Mouse (Mus musculus): ENCODE results near the gene Aldh1l1. TPM values are rescaled to one million over a fixed set of nuclear protein-coding genes. Genes with fewer than 3 reads are reported as not detected.

The Aldh1l1 gene
- total and polyA plus RNA-seq, 3 experiments, result 0.05 TPM; not detected in 2

DNA sequence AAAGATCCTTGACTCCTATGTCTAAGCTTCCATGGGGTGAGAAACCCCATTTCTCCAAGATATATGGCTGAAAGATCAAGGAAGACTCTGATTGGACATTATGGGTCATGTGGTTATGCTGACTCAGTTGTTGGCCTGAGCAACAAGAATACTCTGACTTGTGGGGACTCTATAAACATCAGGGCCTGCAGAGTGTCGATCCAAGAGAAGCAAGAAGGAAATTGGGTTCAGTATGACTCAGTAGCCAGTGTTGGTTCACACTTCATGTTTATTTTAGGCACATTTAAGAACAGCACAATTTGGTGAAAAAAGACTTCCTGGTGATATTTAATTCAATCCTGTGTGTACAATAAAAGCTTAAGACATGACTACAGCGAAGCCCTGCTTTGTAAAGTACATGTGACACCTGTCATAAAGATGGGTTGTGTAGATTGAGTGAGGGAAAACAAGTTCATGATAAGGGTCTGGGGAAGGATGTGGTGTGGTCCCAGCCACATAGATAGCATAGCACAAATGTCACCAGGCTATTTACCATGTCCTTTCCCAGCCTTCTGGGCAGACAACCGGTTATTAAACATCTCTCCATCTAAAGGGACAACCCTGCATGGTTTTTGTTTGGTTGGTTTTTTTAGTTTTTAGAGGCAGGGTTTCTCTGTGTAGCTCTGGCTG, 74.3 kb downstream of the Aldh1l1 start:
- Histone ChIP-seq H3K4me3 (ENCODE audit: low read depth, low read length) (no peak overlapping the region), H3K27me3 (ENCODE audit: insufficient read depth, low read length) (peaks cover 24% of the 10 kb centered on the region), H3K36me3 (replicated peaks) (no peaks in the 10 kb centered on the region), H3K9me3 (replicated peaks) (no peaks in the 10 kb centered on the region), H3K4me1 (ENCODE audit: insufficient read depth, low read depth, low read length) (no peaks in the 10 kb centered on the region)
- no peak for TF ChIP-seq GATA2 (IDR thresholded peaks at IDR 0.05; ENCODE audit: borderline replicate concordance, low read depth, low read length)
- TF ChIP-seq GATA1 (IDR thresholded peaks at IDR 0.05; ENCODE audit: borderline replicate concordance, low read length), result no peak
- no peak for TF ChIP-seq CTCF (IDR thresholded peaks at IDR 0.05; ENCODE audit: low read depth, low read length)
- TF ChIP-seq POLR2AphosphoS5 (IDR thresholded peaks at IDR 0.05; ENCODE audit: insufficient replicate concordance, low read depth, low read length), result no peak
- no peak for TF ChIP-seq TAL1 (conservative IDR thresholded peaks at IDR 0.05; ENCODE audit: low read depth, low read length)
- no peak for ATAC-seq (ENCODE audit: extremely low read depth, insufficient number of reproducible peaks, low FRiP score, poor library complexity, severe bottlenecking)
- no peak for DNase-seq (ENCODE audit: low spot score)

DNA sequence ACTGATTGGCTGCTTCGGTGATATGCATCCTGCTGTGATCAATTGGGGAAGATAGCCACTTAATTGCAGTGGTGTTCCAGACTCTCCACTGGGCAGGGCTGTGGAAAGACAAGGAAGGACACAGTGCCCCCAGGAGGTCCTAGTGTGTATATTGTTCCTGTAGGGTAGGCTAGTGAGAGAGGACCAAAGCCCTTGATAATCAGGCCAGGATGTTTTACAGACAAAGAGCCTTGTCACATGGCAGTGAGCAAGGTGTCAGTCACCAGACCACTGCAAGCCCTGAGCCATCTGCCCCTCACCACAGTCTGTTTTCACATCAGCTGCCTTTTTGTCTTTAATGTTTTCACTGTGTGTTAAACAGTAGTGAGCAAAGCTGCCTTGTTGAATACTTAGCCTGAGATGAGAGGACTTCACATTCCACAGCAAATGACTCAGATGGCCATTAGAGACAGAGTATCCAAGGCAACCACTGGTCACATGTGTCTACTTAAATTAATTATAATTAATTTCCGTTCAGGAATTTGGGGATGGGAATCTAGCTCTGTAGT, 75.1 kb downstream of the Aldh1l1 start:
- DNase-seq (ENCODE audit: low spot score), result no peak
- no peak overlapping the region for H3K4me3 ChIP-seq (ENCODE audit: low read depth, low read length)
- H3K9me3 ChIP-seq (replicated peaks), result no peaks in the 10 kb centered on the region
- no peak for ATAC-seq (ENCODE audit: extremely low read depth, insufficient number of reproducible peaks, low FRiP score, poor library complexity, severe bottlenecking)
- H3K27me3 ChIP-seq (ENCODE audit: insufficient read depth, low read length), result peaks cover 23% of the 10 kb centered on the region
- no peak for TF ChIP-seq CTCF (IDR thresholded peaks at IDR 0.05; ENCODE audit: low read depth, low read length)
- TF ChIP-seq POLR2AphosphoS5 (IDR thresholded peaks at IDR 0.05; ENCODE audit: insufficient replicate concordance, low read depth, low read length), result no peak
- TF ChIP-seq TAL1 (conservative IDR thresholded peaks at IDR 0.05; ENCODE audit: low read depth, low read length), result no peak
- no peak for TF ChIP-seq GATA1 (IDR thresholded peaks at IDR 0.05; ENCODE audit: borderline replicate concordance, low read length)
- TF ChIP-seq GATA2 (IDR thresholded peaks at IDR 0.05; ENCODE audit: borderline replicate concordance, low read depth, low read length), result no peak
- no peaks in the 10 kb centered on the region for H3K36me3 ChIP-seq (replicated peaks)
- no peaks in the 10 kb centered on the region for H3K4me1 ChIP-seq (ENCODE audit: insufficient read depth, low read depth, low read length)

DNA sequence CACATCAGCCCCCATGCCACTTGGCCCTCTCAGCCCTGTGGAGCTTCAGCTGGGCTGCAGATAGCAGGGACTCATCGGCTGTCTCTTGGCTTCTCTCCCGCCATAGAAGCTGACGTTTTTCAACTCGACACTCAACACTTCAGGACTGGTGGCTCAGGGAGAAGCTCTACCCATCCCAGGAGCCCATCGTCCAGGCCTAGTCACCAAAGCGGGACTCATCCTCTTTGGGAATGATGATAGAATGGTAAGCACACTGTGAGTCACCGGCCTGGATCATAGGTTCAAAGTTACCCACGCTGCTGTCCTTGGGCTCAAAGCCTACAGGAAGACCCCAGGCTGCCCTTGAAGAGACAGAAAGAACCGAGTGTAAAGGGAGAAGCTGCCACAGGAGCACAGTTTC, 78.0 kb downstream of the Aldh1l1 start:
- no peak for ATAC-seq (ENCODE audit: extremely low read depth, insufficient number of reproducible peaks, low FRiP score, poor library complexity, severe bottlenecking)
- no peaks in the 10 kb centered on the region for H3K36me3 ChIP-seq (replicated peaks)
- DNase-seq (ENCODE audit: low spot score), result no peak
- H3K4me3 ChIP-seq (ENCODE audit: low read depth, low read length), result no peak overlapping the region
- TF ChIP-seq TAL1 (conservative IDR thresholded peaks at IDR 0.05; ENCODE audit: low read depth, low read length) (no peak), GATA1 (IDR thresholded peaks at IDR 0.05; ENCODE audit: borderline replicate concordance, low read length) (no peak), CTCF (IDR thresholded peaks at IDR 0.05; ENCODE audit: low read depth, low read length) (no peak), GATA2 (IDR thresholded peaks at IDR 0.05; ENCODE audit: borderline replicate concordance, low read depth, low read length) (no peak), POLR2AphosphoS5 (IDR thresholded peaks at IDR 0.05; ENCODE audit: insufficient replicate concordance, low read depth, low read length) (no peak)
- no peaks in the 10 kb centered on the region for H3K9me3 ChIP-seq (replicated peaks)
- no peaks in the 10 kb centered on the region for H3K4me1 ChIP-seq (ENCODE audit: insufficient read depth, low read depth, low read length)
- peaks cover 23% of the 10 kb centered on the region; the same call in 1 of the 2 replicates for H3K27me3 ChIP-seq (ENCODE audit: insufficient read depth, low read length)

DNA sequence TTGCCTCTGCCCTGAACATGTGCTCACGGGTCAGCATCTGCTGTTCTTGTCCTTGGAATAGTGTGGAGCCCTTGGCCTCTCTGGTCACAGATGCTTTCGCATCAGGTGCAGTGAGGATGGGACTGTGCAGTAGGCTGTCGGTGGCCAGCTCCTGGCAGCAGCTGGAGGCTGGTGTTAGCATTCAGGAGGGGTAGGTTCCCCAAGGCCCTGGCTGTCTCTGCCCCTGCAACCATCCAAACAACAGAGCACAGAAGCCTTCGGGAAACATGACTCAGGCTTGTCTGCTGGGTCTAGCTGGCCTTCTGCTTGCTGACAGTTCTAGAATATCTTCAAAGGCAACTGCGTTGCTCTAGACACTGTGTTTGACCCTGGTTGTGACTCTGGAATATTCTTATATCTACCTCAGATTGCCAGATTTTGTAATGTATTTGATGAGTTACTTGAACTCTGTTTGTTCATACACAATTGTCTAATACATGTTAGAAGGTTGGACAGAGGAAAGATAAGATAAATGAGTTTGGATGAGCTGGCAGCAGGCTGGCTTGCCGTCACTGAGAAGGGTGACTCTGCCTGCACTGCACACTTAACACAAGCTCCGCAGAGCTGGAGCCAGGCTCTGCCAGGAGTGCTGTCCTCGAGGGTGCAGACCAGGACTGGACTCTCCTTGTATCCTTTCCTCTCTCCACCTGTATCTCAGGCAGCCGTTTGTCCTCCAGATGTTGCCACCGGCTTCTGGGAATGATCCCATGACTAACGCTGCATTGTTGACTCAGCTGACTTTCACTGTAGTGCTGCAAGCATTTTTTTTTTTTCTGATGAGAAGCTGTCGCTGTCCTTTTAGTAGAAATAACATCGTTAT, 79.4 kb downstream of the Aldh1l1 start:
- TF ChIP-seq TAL1 (conservative IDR thresholded peaks at IDR 0.05; ENCODE audit: low read depth, low read length) (no peak), GATA1 (IDR thresholded peaks at IDR 0.05; ENCODE audit: borderline replicate concordance, low read length) (no peak)
- Histone ChIP-seq H3K4me3 (ENCODE audit: low read depth, low read length) (no peak overlapping the region), H3K27me3 (ENCODE audit: insufficient read depth, low read length) (peaks cover 26% of the 10 kb centered on the region; the same call in 1 of the 2 replicates)

DNA sequence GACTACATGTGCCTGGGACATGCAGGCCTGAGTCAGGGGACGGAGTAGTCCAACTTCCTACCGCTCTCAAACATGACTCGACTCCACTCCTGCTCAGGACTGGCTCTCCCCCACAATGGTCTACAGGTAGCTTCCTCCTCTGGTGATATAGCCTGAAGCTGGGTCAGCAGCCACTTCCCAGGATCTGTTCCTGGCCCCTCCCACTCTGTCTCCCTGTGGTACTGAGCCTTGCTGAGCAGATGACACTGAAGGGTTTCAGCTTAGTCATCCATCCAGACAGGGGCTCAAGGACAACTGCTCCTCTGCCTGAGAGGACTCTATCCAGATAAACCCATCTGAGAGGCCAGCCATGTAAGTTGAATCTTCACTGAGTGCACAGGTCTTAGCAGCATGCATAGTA, 81.3 kb downstream of the Aldh1l1 start:
- Histone ChIP-seq H3K9me3 (replicated peaks) (no peaks in the 10 kb centered on the region), H3K27me3 (ENCODE audit: insufficient read depth, low read length) (peaks cover 26% of the 10 kb centered on the region; the same call in 1 of the 2 replicates), H3K36me3 (replicated peaks) (no peaks in the 10 kb centered on the region), H3K4me3 (ENCODE audit: low read depth, low read length) (no peak overlapping the region), H3K4me1 (ENCODE audit: insufficient read depth, low read depth, low read length) (no peaks in the 10 kb centered on the region)
- TF ChIP-seq CTCF (IDR thresholded peaks at IDR 0.05; ENCODE audit: low read depth, low read length) (no peak), POLR2AphosphoS5 (IDR thresholded peaks at IDR 0.05; ENCODE audit: insufficient replicate concordance, low read depth, low read length) (no peak), GATA2 (IDR thresholded peaks at IDR 0.05; ENCODE audit: borderline replicate concordance, low read depth, low read length) (no peak), TAL1 (conservative IDR thresholded peaks at IDR 0.05; ENCODE audit: low read depth, low read length) (no peak), GATA1 (IDR thresholded peaks at IDR 0.05; ENCODE audit: borderline replicate concordance, low read length) (no peak)
- DNase-seq (ENCODE audit: low spot score) (no peak), ATAC-seq (ENCODE audit: extremely low read depth, insufficient number of reproducible peaks, low FRiP score, poor library complexity, severe bottlenecking) (no peak)

More for the DNA sequence above, 79.4 kb downstream of the Aldh1l1 start:
- H3K4me1 ChIP-seq (ENCODE audit: insufficient read depth, low read depth, low read length), result no peaks in the 10 kb centered on the region
- H3K36me3 ChIP-seq (replicated peaks), result no peaks in the 10 kb centered on the region
- DNase-seq (ENCODE audit: low spot score) (no peak), ATAC-seq (ENCODE audit: extremely low read depth, insufficient number of reproducible peaks, low FRiP score, poor library complexity, severe bottlenecking) (no peak)
- H3K9me3 ChIP-seq (replicated peaks), result no peaks in the 10 kb centered on the region

DNA sequence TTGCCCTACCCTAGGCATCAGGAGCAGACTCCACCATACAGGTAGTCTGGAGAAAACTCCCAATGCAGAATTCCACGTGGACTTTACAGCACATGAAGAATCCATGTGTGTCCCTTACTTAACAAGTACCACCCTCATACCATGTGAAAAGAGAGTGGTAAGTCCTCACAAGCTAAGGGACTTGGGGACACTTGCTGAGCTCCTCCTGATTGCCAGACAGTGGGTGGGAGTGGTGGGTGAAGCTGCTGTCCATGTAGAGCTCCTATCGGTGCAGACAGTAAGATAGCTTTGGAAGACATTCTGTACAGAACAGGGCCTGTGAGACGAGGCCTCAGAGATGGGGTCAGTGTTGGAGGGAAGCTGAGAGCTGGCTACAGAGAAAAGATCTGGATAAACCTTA, 81.7 kb downstream of the Aldh1l1 start:
- no peaks in the 10 kb centered on the region for H3K36me3 ChIP-seq (replicated peaks)
- DNase-seq (ENCODE audit: low spot score) (no peak), ATAC-seq (ENCODE audit: extremely low read depth, insufficient number of reproducible peaks, low FRiP score, poor library complexity, severe bottlenecking) (no peak)
- H3K9me3 ChIP-seq (replicated peaks), result no peaks in the 10 kb centered on the region
- H3K27me3 ChIP-seq (ENCODE audit: insufficient read depth, low read length), result peaks cover 25% of the 10 kb centered on the region; the same call in 1 of the 2 replicates
- no peaks in the 10 kb centered on the region for H3K4me1 ChIP-seq (ENCODE audit: insufficient read depth, low read depth, low read length)
- no peak for TF ChIP-seq CTCF (IDR thresholded peaks at IDR 0.05; ENCODE audit: low read depth, low read length)
- TF ChIP-seq GATA1 (IDR thresholded peaks at IDR 0.05; ENCODE audit: borderline replicate concordance, low read length), result no peak
- TF ChIP-seq GATA2 (IDR thresholded peaks at IDR 0.05; ENCODE audit: borderline replicate concordance, low read depth, low read length), result no peak
- TF ChIP-seq POLR2AphosphoS5 (IDR thresholded peaks at IDR 0.05; ENCODE audit: insufficient replicate concordance, low read depth, low read length), result no peak
- no peak for TF ChIP-seq TAL1 (conservative IDR thresholded peaks at IDR 0.05; ENCODE audit: low read depth, low read length)
- H3K4me3 ChIP-seq (ENCODE audit: low read depth, low read length), result no peak overlapping the region

Data from G1E (cell line).